Mouse (Mus musculus) thymus, adult 2 months (tissue): Measurements from ENCODE around the gene Stac2. TPM values are rescaled to one million over a fixed set of nuclear protein-coding genes. Genes with fewer than 3 reads are reported as not detected.

Source experiments
- DNase-seq: peaks from one replicate; pipeline ENCODE4 v3.0.0; 2021
- H3K27ac ChIP-seq: fragments of 200-500 bp; 2 replicates; pipeline ENCODE4 v1.5.1; 2012; ENCODE audit warnings: low read length, control low read depth; ENCODE audit not compliant: control insufficient read depth, insufficient read depth
- H3K27me3 ChIP-seq: fragments of 200-500 bp; 2 replicates; pipeline ENCODE4 v1.6.1; 2012; ENCODE audit warnings: mild to moderate bottlenecking, low read length, moderate library complexity, mixed read lengths; ENCODE audit not compliant: control insufficient read depth, insufficient read depth
- H3K36me3 ChIP-seq: fragments of 200-500 bp; 2 replicates; pipeline ENCODE4 v1.6.1; 2012; ENCODE audit warnings: mild to moderate bottlenecking, low read length, moderate library complexity; ENCODE audit not compliant: control insufficient read depth, insufficient read depth
- H3K4me1 ChIP-seq: fragments of 200-500 bp; replicated peaks from 2 replicates; pipeline ENCODE4 v1.6.1; 2012; ENCODE audit warnings: low read length; ENCODE audit not compliant: control insufficient read depth, insufficient read depth
- H3K4me3 ChIP-seq: fragments of 200-500 bp; 2 replicates; pipeline ENCODE4 v1.5.1; 2012; ENCODE audit warnings: mild to moderate bottlenecking, low read length, control low read depth, moderate library complexity; ENCODE audit not compliant: control insufficient read depth, insufficient read depth
- CTCF ChIP-seq: fragments of 200-500 bp; IDR thresholded peaks from 2 replicates; pipeline ENCODE4 v1.5.1; 2012; ENCODE audit warnings: mild to moderate bottlenecking, control low read depth, low read length, moderate library complexity, borderline replicate concordance; ENCODE audit not compliant: control insufficient read depth, poor library complexity, insufficient read depth; ENCODE audit errors: extremely low read depth
- POLR2A ChIP-seq: fragments of 200-500 bp; IDR thresholded peaks from 2 replicates; pipeline ENCODE4 v1.6.1; 2012; ENCODE audit warnings: mild to moderate bottlenecking, low read length, control low read depth, moderate library complexity; ENCODE audit not compliant: control insufficient read depth, poor library complexity, insufficient read depth; ENCODE audit errors: extremely low read depth
- WGBS: fragments of 180-500 bp; shearing (Covaris S2); methylation state at CpG from one replicate; pipeline ENCODE4 v1.1.7; 2018; 5-methylcytosine and 5-hydroxymethylcytosine counted together
- polyA plus RNA-seq: library from polyadenylated mRNA; depleted of rRNA; stranded (reverse); fragments of >200 nt; gene quantifications from 2 replicates; pipeline ENCODE4 v1.2.3, GENCODE M21; 2012

The Stac2 gene
- polyA plus RNA-seq, 1 experiment: 0.55 TPM

DNA sequence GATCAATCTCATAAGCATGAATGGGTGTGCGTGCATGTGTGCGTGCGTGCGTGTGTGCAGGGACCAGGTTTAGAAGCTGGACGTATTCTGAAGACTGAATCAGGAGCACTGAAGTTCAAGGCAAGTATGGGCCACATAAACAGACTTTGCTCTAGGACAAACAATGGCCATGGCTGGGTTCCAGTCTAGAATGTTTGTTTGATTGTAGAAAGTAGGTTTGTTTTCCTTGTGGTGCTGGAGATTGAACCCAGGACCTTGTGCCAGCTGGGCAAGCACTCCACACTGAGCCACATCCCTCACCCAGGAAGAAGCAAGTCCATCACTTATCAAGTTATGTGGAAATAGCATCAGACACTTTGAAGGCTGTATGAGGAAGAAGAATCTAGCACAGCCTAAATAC, 37.1 kb downstream of the Stac2 start:
- H3K4me3 ChIP-seq: no peak overlapping the region
- DNase-seq: no peak
- no peaks in the 10 kb centered on the region for H3K36me3 ChIP-seq
- TF ChIP-seq CTCF (no peak), POLR2A (no peak)
- no peak overlapping the region for H3K27ac ChIP-seq
- peaks cover 20% of the 10 kb centered on the region for H3K4me1 ChIP-seq
- 98% methylated on average over 5 of the region's 5 CpGs for WGBS
- H3K27me3 ChIP-seq: no peaks in the 10 kb centered on the region

DNA sequence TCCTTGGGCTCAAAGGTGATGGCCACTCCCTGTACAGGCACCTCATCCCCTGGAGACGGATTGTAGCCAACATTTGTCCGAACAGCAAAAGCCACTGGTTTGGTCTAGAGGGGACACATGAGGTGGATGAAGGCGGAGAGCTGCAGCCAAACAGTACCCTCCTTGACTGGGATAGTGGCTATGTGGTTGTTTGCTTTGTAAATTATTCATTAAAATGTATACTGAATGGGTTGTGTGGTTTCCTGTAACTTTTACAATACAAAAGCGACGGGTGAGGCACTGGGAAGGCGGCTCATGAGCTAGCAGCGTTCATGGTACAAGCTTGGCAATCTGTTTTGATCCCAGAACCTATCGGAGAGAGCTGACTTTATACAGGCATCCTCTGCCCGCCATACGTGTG, 40.4 kb downstream of the Stac2 start:
- no peak for TF ChIP-seq POLR2A
- Histone ChIP-seq H3K27ac (no peak overlapping the region), H3K27me3 (no peaks in the 10 kb centered on the region), H3K4me1 (peaks cover 6% of the 10 kb centered on the region), H3K36me3 (no peaks in the 10 kb centered on the region), H3K4me3 (no peak overlapping the region)
- WGBS: 92% methylated on average over 10 of the region's 10 CpGs
- DNase-seq: no peak

DNA sequence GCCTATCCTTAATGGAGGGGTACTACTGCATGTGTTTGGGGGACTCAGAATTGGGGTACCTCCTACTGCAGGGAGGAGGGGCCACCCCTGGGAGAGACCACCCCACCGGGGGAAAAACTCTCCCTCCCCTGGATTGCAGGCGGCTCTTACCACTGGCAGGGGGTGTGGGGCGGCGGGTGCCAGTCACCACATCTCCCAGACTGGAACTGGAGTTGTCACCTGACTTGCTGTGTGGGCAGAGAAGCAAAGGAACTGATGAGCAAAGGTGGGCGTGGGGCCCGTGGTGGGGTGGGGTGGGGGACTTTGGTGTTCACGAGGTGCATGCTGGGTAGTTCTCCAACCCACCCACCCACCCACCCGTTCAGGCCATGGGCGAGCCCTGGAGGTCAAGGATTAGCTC, 41.5 kb downstream of the Stac2 start:
- H3K4me1 ChIP-seq: peaks cover 8% of the 10 kb centered on the region
- TF ChIP-seq CTCF: no peak
- no peak for TF ChIP-seq POLR2A
- H3K27me3 ChIP-seq: no peaks in the 10 kb centered on the region
- H3K4me3 ChIP-seq: no peak overlapping the region
- no peak for DNase-seq
- 87% methylated on average over 9 of the region's 9 CpGs for WGBS
- no peaks in the 10 kb centered on the region for H3K36me3 ChIP-seq
- no peak overlapping the region for H3K27ac ChIP-seq

DNA sequence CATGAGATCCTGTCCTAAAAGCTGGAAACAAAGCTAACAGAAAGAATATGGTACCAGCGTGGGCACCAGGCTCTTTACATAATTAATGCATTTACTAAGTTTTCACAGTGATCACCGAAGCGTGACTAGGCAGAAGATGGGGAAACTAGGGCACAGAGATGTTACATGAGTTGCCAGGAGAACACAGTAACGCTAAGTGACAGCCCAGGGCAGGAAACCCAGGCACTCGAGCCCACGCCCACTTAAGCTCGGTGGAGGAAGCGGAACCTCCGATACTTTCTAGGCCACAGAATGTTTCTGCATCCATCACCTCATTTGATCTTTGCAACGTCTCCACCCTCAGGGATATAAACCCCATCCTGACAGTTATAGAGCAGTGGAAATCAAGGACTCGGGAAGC, 45.2 kb downstream of the Stac2 start:
- 36% methylated on average over 11 of the region's 11 CpGs for WGBS
- Histone ChIP-seq H3K36me3 (no peaks in the 10 kb centered on the region), H3K4me1 (peaks cover 16% of the 10 kb centered on the region), H3K4me3 (no peak overlapping the region), H3K27ac (no peak overlapping the region), H3K27me3 (no peaks in the 10 kb centered on the region)
- DNase-seq: no peak
- TF ChIP-seq CTCF (no peak), POLR2A (no peak)

DNA sequence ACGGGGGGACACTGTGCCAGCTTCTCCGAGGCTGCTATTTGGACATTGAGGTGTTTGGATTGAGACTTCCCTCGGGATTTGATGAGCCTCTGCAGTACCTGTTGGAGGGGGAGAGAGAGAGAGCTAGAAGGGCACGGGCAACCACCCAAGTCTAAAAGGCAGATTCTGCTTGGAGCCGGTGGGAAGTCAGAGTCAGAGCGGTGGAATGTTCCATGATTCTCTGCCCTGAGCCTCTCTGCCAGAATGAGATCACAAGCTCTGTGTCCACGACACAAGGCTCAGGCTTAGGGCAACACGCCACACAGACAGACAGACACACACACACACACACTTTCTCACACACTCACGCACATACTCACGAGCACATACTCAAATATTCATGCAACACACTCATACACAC, 47.6 kb downstream of the Stac2 start:
- Histone ChIP-seq H3K27ac (no peak overlapping the region), H3K27me3 (no peaks in the 10 kb centered on the region), H3K4me1 (peaks cover 37% of the 10 kb centered on the region), H3K4me3 (no peak overlapping the region), H3K36me3 (no peaks in the 10 kb centered on the region)
- DNase-seq: no peak
- TF ChIP-seq CTCF (no peak), POLR2A (no peak)
- WGBS: 95% methylated on average over 10 of the region's 10 CpGs

DNA sequence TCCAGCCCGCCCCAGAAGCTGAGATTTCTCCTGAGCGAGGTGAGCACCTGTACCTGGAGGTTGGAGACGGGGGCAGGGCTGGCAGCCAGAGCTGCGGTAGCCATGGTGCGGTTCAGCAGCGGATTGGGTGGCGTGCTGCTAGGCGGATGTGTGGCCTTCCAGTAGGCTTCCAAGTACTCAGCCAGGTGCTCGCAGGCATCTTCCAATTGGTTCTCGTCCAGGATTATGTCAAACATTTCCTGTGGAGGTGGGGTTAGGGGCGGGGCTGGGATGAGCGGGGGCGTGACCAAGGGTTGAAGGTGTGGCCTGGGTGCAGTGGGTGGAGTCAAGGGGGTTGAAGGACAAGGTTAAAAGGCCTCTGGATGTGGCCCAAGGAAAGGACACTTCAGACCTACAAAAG, 48.2 kb downstream of the Stac2 start:
- Histone ChIP-seq H3K36me3 (no peaks in the 10 kb centered on the region), H3K4me3 (no peak overlapping the region), H3K4me1 (peaks cover 41% of the 10 kb centered on the region), H3K27ac (no peak overlapping the region), H3K27me3 (no peaks in the 10 kb centered on the region)
- 91% methylated on average over 13 of the region's 13 CpGs for whole genome bisulfite sequencing
- TF ChIP-seq CTCF (no peak), POLR2A (no peak)
- DNase-seq: no peak

DNA sequence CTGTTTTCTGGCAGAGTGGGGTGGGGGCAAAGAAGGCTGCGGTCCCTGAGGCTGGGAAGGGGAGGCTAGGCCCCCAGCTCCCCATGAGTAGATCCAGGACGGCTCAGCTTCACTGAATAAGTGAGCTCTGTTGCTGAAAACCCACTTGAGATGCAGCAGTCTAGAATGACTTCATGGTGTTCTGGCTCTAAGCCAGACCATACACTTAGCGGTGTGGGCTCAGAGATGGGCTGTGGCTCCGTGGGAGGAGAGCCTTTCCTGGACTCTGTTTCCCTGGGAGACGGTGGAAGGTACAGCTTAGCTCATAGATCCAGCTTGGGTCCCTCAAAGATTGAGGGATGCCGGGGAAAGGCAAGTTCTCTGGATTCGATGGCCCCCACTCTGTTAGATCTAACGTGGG, 49.1 kb downstream of the Stac2 start:
- TF ChIP-seq POLR2A: no peak
- TF ChIP-seq CTCF: no peak
- Histone ChIP-seq H3K36me3 (no peaks in the 10 kb centered on the region), H3K27ac (no peak overlapping the region), H3K27me3 (no peaks in the 10 kb centered on the region), H3K4me3 (no peak overlapping the region), H3K4me1 (peaks cover 48% of the 10 kb centered on the region)
- 70% methylated on average over 8 of the region's 8 CpGs for WGBS
- DNase-seq: no peak
